Mouse (Mus musculus): ENCODE results near the gene Casq2.

DNA sequence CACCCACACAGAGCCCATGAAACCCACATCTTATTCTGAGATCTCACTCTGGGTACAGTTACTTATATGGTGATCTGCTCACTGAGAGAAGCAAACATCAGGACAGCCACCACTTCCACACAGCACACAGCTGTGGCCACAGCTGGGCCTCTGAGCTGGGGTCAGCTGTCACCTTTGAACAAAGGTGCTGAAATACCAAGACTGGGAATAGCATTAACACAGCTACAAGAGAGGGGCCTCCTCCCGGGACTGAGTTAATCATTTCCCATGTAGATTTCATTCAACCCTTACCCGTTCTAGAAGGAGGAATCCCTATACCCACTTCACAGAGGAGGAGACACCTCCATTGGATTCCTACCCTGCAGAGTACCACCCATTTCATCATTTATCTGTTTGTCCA lies 109.5 kb downstream of the Casq2 start:
- TF ChIP-seq CTCF (IDR thresholded peaks at IDR 0.05; ENCODE audit: low read depth, low read length) = no peak
- no peak for TF ChIP-seq POLR2A (IDR thresholded peaks at IDR 0.05; ENCODE audit: borderline replicate concordance, low read depth, low read length)

All from bone marrow macrophage, adult 2 months (primary cell).